Mouse (Mus musculus) liver, postnatal 0 days (tissue): Measurements from ENCODE around the gene Rnase2b. TPM values are rescaled to one million over a fixed set of nuclear protein-coding genes. Genes with fewer than 3 reads are reported as not detected.
A peak's percentile ranks its signal among the peaks of the same experiment; 100 is the strongest.

Source experiments
- ATAC-seq: fragments of 200-750 bp; cut with Nextera tagmentation; 2 replicates; pipeline ENCODE4 v1.8.0; 2017; ENCODE audit warnings: mild to moderate bottlenecking, moderate library complexity
- DNase-seq: peaks from one replicate; pipeline ENCODE4 v3.0.0-alpha.2; 2016
- H3K27ac ChIP-seq: fragments of 300-500 bp; sonication (generic); 2 replicates; pipeline ENCODE4 v1.5.1; 2014; ENCODE audit warnings: antibody characterized with exemption, moderate library complexity, mild to moderate bottlenecking, low read depth
- H3K27me3 ChIP-seq: fragments of 300-500 bp; sonication (generic); 2 replicates; pipeline ENCODE4 v1.6.1; 2014; ENCODE audit warnings: low read length, control low read depth, mixed read lengths; ENCODE audit not compliant: insufficient read depth
- H3K36me3 ChIP-seq: fragments of 300-500 bp; sonication (generic); replicated peaks from 2 replicates; pipeline ENCODE4 v1.6.1; 2014; ENCODE audit warnings: mild to moderate bottlenecking, control low read depth, low read length, moderate library complexity, mixed read lengths; ENCODE audit not compliant: insufficient read depth
- H3K4me1 ChIP-seq: fragments of 300-500 bp; sonication (generic); 2 replicates; pipeline ENCODE4 v1.6.1; 2014; ENCODE audit warnings: antibody characterized with exemption, mild to moderate bottlenecking, control low read depth; ENCODE audit not compliant: insufficient read depth
- H3K4me2 ChIP-seq: fragments of 300-500 bp; sonication (generic); 2 replicates; pipeline ENCODE4 v1.6.1; 2014; ENCODE audit warnings: low read depth, mild to moderate bottlenecking, low read length, moderate library complexity, mixed read lengths
- H3K4me3 ChIP-seq: fragments of 300-500 bp; sonication (generic); 2 replicates; pipeline ENCODE4 v1.5.1; 2014; ENCODE audit warnings: low read depth, low read length
- H3K9ac ChIP-seq: fragments of 300-500 bp; sonication (generic); replicated peaks from 2 replicates; pipeline ENCODE4 v1.6.1; 2014; ENCODE audit warnings: mild to moderate bottlenecking, moderate library complexity
- H3K9me3 ChIP-seq: fragments of 300-500 bp; sonication (generic); 2 replicates; pipeline ENCODE4 v1.6.1; 2016; ENCODE audit warnings: mild to moderate bottlenecking, control low read depth, low read length, mixed read lengths
- CTCF ChIP-seq: sonication (generic); IDR thresholded peaks from 2 replicates; pipeline ENCODE4 v1.5.1; 2016; ENCODE audit warnings: antibody characterized with exemption, low read depth
- EP300 ChIP-seq: IDR thresholded peaks from 2 replicates; pipeline ENCODE4 v1.6.1; 2016; ENCODE audit warnings: antibody characterized with exemption, low read depth, mild to moderate bottlenecking
- WGBS: fragments of 180-500 bp; shearing (Covaris S2); extraction: QIAGEN DNeasy Blood & Tissue Kit; methylation state at CpG from one replicate; pipeline ENCODE4 v1.1.7; 2014; ENCODE audit not compliant: insufficient replicate concordance; 5-methylcytosine and 5-hydroxymethylcytosine counted together
- polyA plus RNA-seq: library from polyadenylated mRNA; unstranded; fragments of >200 nt; fragmentation: Nextera tagmentation; extraction: Ambion mirVana; gene quantifications from 2 replicates; pipeline ENCODE4 v1.2.1, GENCODE M21; 2015

The Rnase2b gene
- polyA plus RNA-seq, 1 experiment from 2014 or later = not detected

- 65% methylated on average over 3 of the region's 3 CpGs for WGBS
- H3K9me3 ChIP-seq = no peaks in the 10 kb centered on the region
- no peak for TF ChIP-seq CTCF
- TF ChIP-seq EP300 = peak; percentile 57
- no peak overlapping the region for H3K9ac ChIP-seq
- DNase-seq (no peak), ATAC-seq (peak; percentile 60)
- peaks cover 21% of the 10 kb centered on the region for H3K4me1 ChIP-seq
- H3K4me3 ChIP-seq = no peak overlapping the region
- H3K27me3 ChIP-seq = no peaks in the 10 kb centered on the region
- H3K27ac ChIP-seq = peak overlapping the region; percentile 26; the same call in 1 of the 2 replicates
- H3K4me2 ChIP-seq = no peak overlapping the region
- no peaks in the 10 kb centered on the region for H3K36me3 ChIP-seq
Observed at GRCm38 (mm10) chr14:51142568-51142967, 19.5 kb upstream of the Rnase2b start.

- peaks cover 25% of the 10 kb centered on the region for H3K4me1 ChIP-seq
- H3K36me3 ChIP-seq = no peaks in the 10 kb centered on the region
- DNase-seq (no peak), ATAC-seq (no peak)
- no peak overlapping the region for H3K4me3 ChIP-seq
- H3K27ac ChIP-seq = peak overlapping the region; percentile 77
- no peaks in the 10 kb centered on the region for H3K27me3 ChIP-seq
- no peak for TF ChIP-seq EP300
- no peak for TF ChIP-seq CTCF
- H3K9me3 ChIP-seq = no peaks in the 10 kb centered on the region
- 61% methylated on average over 4 of the region's 4 CpGs for WGBS
- no peak overlapping the region for H3K9ac ChIP-seq
- H3K4me2 ChIP-seq = peak overlapping the region; percentile 44; the same call in 1 of the 2 replicates
Observed at GRCm38 (mm10) chr14:51143287-51143686, 18.8 kb upstream of the Rnase2b start.

- Histone ChIP-seq H3K4me2 (peak overlapping the region; percentile 44), H3K27ac (peak overlapping the region; percentile 77), H3K9me3 (no peaks in the 10 kb centered on the region), H3K36me3 (no peaks in the 10 kb centered on the region), H3K9ac (no peak overlapping the region), H3K4me1 (peaks cover 27% of the 10 kb centered on the region), H3K27me3 (no peaks in the 10 kb centered on the region), H3K4me3 (no peak overlapping the region)
- ATAC-seq (peak; percentile 83), DNase-seq (no peak)
- TF ChIP-seq EP300 (peak; percentile 94), CTCF (no peak)
- 36% methylated on average over 2 of the region's 2 CpGs for WGBS
Observed at GRCm38 (mm10) chr14:51143937-51144336, 18.1 kb upstream of the Rnase2b start.

- H3K36me3 ChIP-seq = no peaks in the 10 kb centered on the region
- no peak for ATAC-seq
- no peaks in the 10 kb centered on the region for H3K27me3 ChIP-seq
- no peaks in the 10 kb centered on the region for H3K9me3 ChIP-seq
- H3K4me1 ChIP-seq = peaks cover 32% of the 10 kb centered on the region
- no peak overlapping the region for H3K4me2 ChIP-seq
- TF ChIP-seq CTCF = no peak
- no peak for TF ChIP-seq EP300
- 95% methylated on average over 4 of the region's 4 CpGs for WGBS
- no peak overlapping the region for H3K9ac ChIP-seq
- H3K27ac ChIP-seq = peak overlapping the region; percentile 77
- H3K4me3 ChIP-seq = no peak overlapping the region
- no peak for DNase-seq
Observed at GRCm38 (mm10) chr14:51144451-51144850, 17.6 kb upstream of the Rnase2b start.

GRCm38 (mm10) chr14:51145521-51145920 lies 16.5 kb upstream of the Rnase2b start:
- H3K36me3 ChIP-seq = no peaks in the 10 kb centered on the region
- H3K27me3 ChIP-seq = no peaks in the 10 kb centered on the region
- peaks cover 43% of the 10 kb centered on the region for H3K4me1 ChIP-seq
- no peak for TF ChIP-seq EP300
- TF ChIP-seq CTCF = no peak
- no peak overlapping the region for H3K9ac ChIP-seq
- no peaks in the 10 kb centered on the region for H3K9me3 ChIP-seq
- no peak overlapping the region for H3K27ac ChIP-seq
- DNase-seq (no peak), ATAC-seq (no peak)
- no peak overlapping the region for H3K4me3 ChIP-seq
- no peak overlapping the region for H3K4me2 ChIP-seq
- WGBS = 84% methylated on average over 6 of the region's 6 CpGs

GRCm38 (mm10) chr14:51146685-51147084 lies 15.4 kb upstream of the Rnase2b start, which contains the start of gene Rnase1:
Gene Rnase1 (minus strand): TSS chr14:51146785.
- DNase-seq = no peak
- Histone ChIP-seq H3K27me3 (no peaks in the 10 kb centered on the region), H3K9me3 (no peaks in the 10 kb centered on the region), H3K4me1 (peaks cover 43% of the 10 kb centered on the region), H3K4me2 (no peak within 1 kb of the TSS), H3K4me3 (no peak within 1 kb of the TSS), H3K36me3 (no peaks in the 10 kb centered on the region), H3K9ac (no peak within 1 kb of the TSS), H3K27ac (no peak within 1 kb of the TSS)
- WGBS = 63% methylated on average over 2 of the region's 2 CpGs
- ATAC-seq = no peak
- TF ChIP-seq CTCF = no peak

- H3K4me1 ChIP-seq = peaks cover 46% of the 10 kb centered on the region
- no peaks in the 10 kb centered on the region for H3K36me3 ChIP-seq
Observed at GRCm38 (mm10) chr14:51148006-51148405, 14.1 kb upstream of the Rnase2b start.

More at GRCm38 (mm10) chr14:51148006-51148405, 14.1 kb upstream of the Rnase2b start:
- WGBS = 78% methylated on average over 3 of the region's 3 CpGs
- Histone ChIP-seq H3K27me3 (no peaks in the 10 kb centered on the region), H3K27ac (no peak overlapping the region), H3K9ac (no peak overlapping the region), H3K9me3 (no peaks in the 10 kb centered on the region), H3K4me3 (no peak overlapping the region), H3K4me2 (no peak overlapping the region)
- TF ChIP-seq EP300 = no peak
- no peak for TF ChIP-seq CTCF
- DNase-seq = no peak
- no peak for ATAC-seq
